Mouse (Mus musculus) lung, postnatal 0 days (tissue): ENCODE measurements around the gene Retsat. TPM values are rescaled to one million over a fixed set of nuclear protein-coding genes. Genes with fewer than 3 reads are reported as not detected.

Experiments used
- ATAC-seq: fragments of 200-750 bp; cut with Nextera tagmentation; 2 replicates; pipeline ENCODE4 v1.8.0; 2017; ENCODE audit warnings: moderate library complexity
- DNase-seq: peaks from one replicate; pipeline ENCODE4 v3.0.0-alpha.2; 2016; ENCODE audit warnings: low spot score
- H3K27ac ChIP-seq: fragments of 300-500 bp; sonication (generic); 2 replicates; pipeline ENCODE4 v1.5.1; 2014; ENCODE audit warnings: antibody characterized with exemption, mild to moderate bottlenecking, low read length, mixed read lengths
- H3K27me3 ChIP-seq: fragments of 300-500 bp; sonication (generic); replicated peaks from 2 replicates; pipeline ENCODE4 v1.6.1; 2014; ENCODE audit warnings: low read length, mixed read lengths; ENCODE audit not compliant: insufficient read depth
- H3K36me3 ChIP-seq: fragments of 300-500 bp; sonication (generic); 2 replicates; pipeline ENCODE4 v1.6.1; 2014; ENCODE audit warnings: low read length, mixed read lengths; ENCODE audit not compliant: insufficient read depth
- H3K4me1 ChIP-seq: fragments of 300-500 bp; sonication (generic); 2 replicates; pipeline ENCODE4 v1.6.1; 2014; ENCODE audit warnings: antibody characterized with exemption, low read depth, low read length, mixed read lengths; ENCODE audit not compliant: insufficient read depth
- H3K4me2 ChIP-seq: fragments of 300-500 bp; sonication (generic); replicated peaks from 2 replicates; pipeline ENCODE4 v1.6.1; 2014; ENCODE audit warnings: low read depth, mild to moderate bottlenecking, low read length, moderate library complexity, mixed read lengths
- H3K4me3 ChIP-seq: fragments of 300-500 bp; sonication (generic); 2 replicates; pipeline ENCODE4 v1.5.1; 2014; ENCODE audit warnings: low read depth, low read length
- H3K9ac ChIP-seq: fragments of 300-500 bp; sonication (generic); replicated peaks from 2 replicates; pipeline ENCODE4 v1.6.1; 2014; ENCODE audit warnings: low read depth, mild to moderate bottlenecking
- H3K9me3 ChIP-seq: fragments of 300-500 bp; sonication (generic); 2 replicates; pipeline ENCODE4 v1.6.1; 2016; ENCODE audit warnings: low read length, mixed read lengths
- CTCF ChIP-seq: IDR thresholded peaks from 2 replicates; pipeline ENCODE4 v1.5.1; 2016; ENCODE audit warnings: antibody characterized with exemption, mild to moderate bottlenecking
- EP300 ChIP-seq: IDR thresholded peaks from 2 replicates; pipeline ENCODE4 v1.6.1; 2016; ENCODE audit warnings: antibody characterized with exemption, mild to moderate bottlenecking, control low read depth
- WGBS: fragments of 180-500 bp; shearing (Covaris S2); extraction: QIAGEN DNeasy Blood & Tissue Kit; methylation state at CpG from one replicate; pipeline ENCODE4 v1.1.7; 2014; 5-methylcytosine and 5-hydroxymethylcytosine counted together
- polyA plus RNA-seq: library from polyadenylated mRNA; unstranded; fragments of >200 nt; fragmentation: Nextera tagmentation; extraction: Ambion mirVana; gene quantifications from 2 replicates; pipeline ENCODE4 v1.2.1, GENCODE M21; 2015

Gene Retsat
- polyA plus RNA-seq, 1 experiment from 2014 or later = 42.7 TPM

- 11% methylated on average over 8 of the region's 8 CpGs for WGBS
- TF ChIP-seq EP300 (no peak), CTCF (no peak)
Observed at GRCm38 (mm10) chr6:72553079-72553412, 45.2 kb upstream of the Retsat start.

GRCm38 (mm10) chr6:72560801-72561200 is 37.5 kb upstream of the Retsat start:
- Histone ChIP-seq H3K36me3 (peaks cover 3% of the 10 kb centered on the region; the same call in 1 of the 2 replicates), H3K9ac (no peak overlapping the region), H3K27ac (peak overlapping the region; percentile 54; the same call in 1 of the 2 replicates), H3K4me3 (no peak overlapping the region), H3K9me3 (no peaks in the 10 kb centered on the region), H3K4me1 (no peaks in the 10 kb centered on the region), H3K27me3 (no peaks in the 10 kb centered on the region), H3K4me2 (no peak overlapping the region)
- DNase-seq (peak; percentile 68), ATAC-seq (peak; percentile 69)
- TF ChIP-seq CTCF = no peak
- no peak for TF ChIP-seq EP300
- 52% methylated on average over 8 of the region's 8 CpGs for WGBS

More at GRCm38 (mm10) chr6:72553079-72553412, 45.2 kb upstream of the Retsat start:
- Histone ChIP-seq H3K27me3 (no peaks in the 10 kb centered on the region), H3K4me2 (peak overlapping the region; percentile 59), H3K36me3 (peaks cover 3% of the 10 kb centered on the region; the same call in 1 of the 2 replicates), H3K4me1 (no peaks in the 10 kb centered on the region; the same call in 1 of the 2 replicates), H3K9ac (peak overlapping the region; percentile 16; the same call in 1 of the 2 replicates), H3K27ac (peak overlapping the region; percentile 87), H3K4me3 (peak overlapping the region; percentile 40), H3K9me3 (no peaks in the 10 kb centered on the region)
- DNase-seq (peak; percentile 22), ATAC-seq (no peak)

- no peak for TF ChIP-seq CTCF
- Histone ChIP-seq H3K9ac (no peak overlapping the region), H3K4me3 (no peak overlapping the region), H3K27ac (no peak overlapping the region), H3K36me3 (no peaks in the 10 kb centered on the region), H3K27me3 (no peaks in the 10 kb centered on the region), H3K4me2 (no peak overlapping the region), H3K9me3 (no peaks in the 10 kb centered on the region), H3K4me1 (no peaks in the 10 kb centered on the region)
- DNase-seq = no peak
- no peak for ATAC-seq
- 49% methylated on average over 6 of the region's 6 CpGs for WGBS
Observed at GRCm38 (mm10) chr6:72562486-72562885, 35.8 kb upstream of the Retsat start.

GRCm38 (mm10) chr6:72562894-72563293 is 35.4 kb upstream of the Retsat start:
- 77% methylated on average over 5 of the region's 5 CpGs for whole genome bisulfite sequencing
- no peak for DNase-seq
- no peaks in the 10 kb centered on the region for H3K36me3 ChIP-seq
- no peak for TF ChIP-seq EP300
- no peak for TF ChIP-seq CTCF
- no peak overlapping the region for H3K4me2 ChIP-seq
- H3K4me1 ChIP-seq = no peaks in the 10 kb centered on the region
- ATAC-seq = no peak
- H3K9ac ChIP-seq = no peak overlapping the region
- H3K9me3 ChIP-seq = no peaks in the 10 kb centered on the region
- no peak overlapping the region for H3K4me3 ChIP-seq
- no peak overlapping the region for H3K27ac ChIP-seq
- H3K27me3 ChIP-seq = no peaks in the 10 kb centered on the region

GRCm38 (mm10) chr6:72565506-72565905 is 32.8 kb upstream of the Retsat start:
- Histone ChIP-seq H3K4me2 (no peak overlapping the region), H3K9me3 (no peaks in the 10 kb centered on the region), H3K4me1 (no peaks in the 10 kb centered on the region), H3K27me3 (no peaks in the 10 kb centered on the region), H3K4me3 (no peak overlapping the region), H3K9ac (no peak overlapping the region), H3K27ac (no peak overlapping the region), H3K36me3 (no peaks in the 10 kb centered on the region; the same call in 1 of the 2 replicates)
- ATAC-seq (no peak), DNase-seq (no peak)
- TF ChIP-seq EP300 (no peak), CTCF (no peak)
- WGBS = 64% methylated on average over 7 of the region's 7 CpGs

- Histone ChIP-seq H3K9me3 (no peaks in the 10 kb centered on the region), H3K9ac (no peak overlapping the region), H3K27me3 (no peaks in the 10 kb centered on the region), H3K4me1 (no peaks in the 10 kb centered on the region), H3K4me3 (no peak overlapping the region), H3K36me3 (no peaks in the 10 kb centered on the region; the same call in 1 of the 2 replicates), H3K27ac (no peak overlapping the region), H3K4me2 (0 out of 2 replicates have a peak overlapping the region, but pooled peaks have one; percentile 17)
- 3% methylated on average over 4 of the region's 4 CpGs for WGBS
- peak; percentile 80 for ATAC-seq
- peak; percentile 91 for DNase-seq
- TF ChIP-seq EP300 (no peak), CTCF (peak; percentile 95)
Observed at GRCm38 (mm10) chr6:72566044-72566443, 32.2 kb upstream of the Retsat start.

GRCm38 (mm10) chr6:72567508-72567907 is 30.8 kb upstream of the Retsat start:
- no peak overlapping the region for H3K27ac ChIP-seq
- no peaks in the 10 kb centered on the region for H3K27me3 ChIP-seq
- DNase-seq = no peak
- ATAC-seq = no peak
- H3K4me1 ChIP-seq = no peaks in the 10 kb centered on the region
- no peak overlapping the region for H3K4me2 ChIP-seq
- WGBS = 64% methylated on average over 5 of the region's 5 CpGs
- H3K36me3 ChIP-seq = no peaks in the 10 kb centered on the region; the same call in 1 of the 2 replicates
- H3K4me3 ChIP-seq = no peak overlapping the region
- TF ChIP-seq EP300 = no peak
- H3K9ac ChIP-seq = no peak overlapping the region
- H3K9me3 ChIP-seq = no peaks in the 10 kb centered on the region
